Mouse (Mus musculus) spleen, adult 2 months (tissue): ENCODE results near the gene Orai1. TPM values are rescaled to one million over a fixed set of nuclear protein-coding genes. Genes with fewer than 3 reads are reported as not detected.
"Not testable (repeated sequence)": the region's sequence is repeated elsewhere in the genome, so short reads cannot be mapped to it uniquely, and the experiment has no call there.

ENCODE experiments used
- DNase-seq, 2 experiments: peaks; one replicate each; pipeline versions ENCODE4 v3.0.0 to v3.0.0-alpha.2; 2012 to 2021; ENCODE audit warnings: low spot score in 2 of 2, low read depth in 1 of 2
- H3K27ac ChIP-seq: fragments of 200-500 bp; 2 replicates; pipeline ENCODE4 v1.5.1; 2012; ENCODE audit warnings: low read length, inconsistent platforms; ENCODE audit not compliant: insufficient read depth
- H3K27me3 ChIP-seq: fragments of 200-500 bp; 2 replicates; pipeline ENCODE4 v1.6.1; 2012; ENCODE audit warnings: mild to moderate bottlenecking, moderate library complexity, low read length, inconsistent platforms; ENCODE audit not compliant: control insufficient read depth, insufficient read depth
- H3K36me3 ChIP-seq: fragments of 200-500 bp; 2 replicates; pipeline ENCODE4 v1.6.1; 2012; ENCODE audit warnings: mild to moderate bottlenecking, low read length, inconsistent platforms; ENCODE audit not compliant: control insufficient read depth, insufficient read depth
- H3K4me1 ChIP-seq: fragments of 200-500 bp; 2 replicates; pipeline ENCODE4 v1.6.1; 2011; ENCODE audit warnings: inconsistent platforms; ENCODE audit not compliant: control insufficient read depth, insufficient read depth, insufficient read length
- H3K4me3 ChIP-seq: fragments of 200-500 bp; 2 replicates; pipeline ENCODE4 v1.5.1; 2011; ENCODE audit warnings: mild to moderate bottlenecking, inconsistent platforms; ENCODE audit not compliant: insufficient read depth, insufficient read length; ENCODE audit errors: extremely low read depth
- CTCF ChIP-seq: fragments of 200-500 bp; IDR thresholded peaks from 2 replicates; pipeline ENCODE4 v1.5.1; 2011; ENCODE audit warnings: mild to moderate bottlenecking, inconsistent platforms; ENCODE audit not compliant: insufficient read depth, insufficient read length, insufficient replicate concordance; ENCODE audit errors: extremely low read depth
- POLR2A ChIP-seq: fragments of 200-500 bp; IDR thresholded peaks from 2 replicates; pipeline ENCODE4 v1.6.1; 2011; ENCODE audit warnings: low read depth, low read length, inconsistent platforms
- WGBS: fragments of 180-500 bp; shearing (Covaris S2); methylation state at CpG from one replicate; pipeline ENCODE4 v1.1.7; 2018; 5-methylcytosine and 5-hydroxymethylcytosine counted together
- polyA plus RNA-seq: library from polyadenylated mRNA; depleted of rRNA; stranded (reverse); fragments of >200 nt; gene quantifications from 2 replicates; pipeline ENCODE4 v1.2.3, GENCODE M21; 2012; rRNA removed

The Orai1 gene
- 52.3 and 83.0 TPM in 2 replicates for polyA plus RNA-seq

DNA sequence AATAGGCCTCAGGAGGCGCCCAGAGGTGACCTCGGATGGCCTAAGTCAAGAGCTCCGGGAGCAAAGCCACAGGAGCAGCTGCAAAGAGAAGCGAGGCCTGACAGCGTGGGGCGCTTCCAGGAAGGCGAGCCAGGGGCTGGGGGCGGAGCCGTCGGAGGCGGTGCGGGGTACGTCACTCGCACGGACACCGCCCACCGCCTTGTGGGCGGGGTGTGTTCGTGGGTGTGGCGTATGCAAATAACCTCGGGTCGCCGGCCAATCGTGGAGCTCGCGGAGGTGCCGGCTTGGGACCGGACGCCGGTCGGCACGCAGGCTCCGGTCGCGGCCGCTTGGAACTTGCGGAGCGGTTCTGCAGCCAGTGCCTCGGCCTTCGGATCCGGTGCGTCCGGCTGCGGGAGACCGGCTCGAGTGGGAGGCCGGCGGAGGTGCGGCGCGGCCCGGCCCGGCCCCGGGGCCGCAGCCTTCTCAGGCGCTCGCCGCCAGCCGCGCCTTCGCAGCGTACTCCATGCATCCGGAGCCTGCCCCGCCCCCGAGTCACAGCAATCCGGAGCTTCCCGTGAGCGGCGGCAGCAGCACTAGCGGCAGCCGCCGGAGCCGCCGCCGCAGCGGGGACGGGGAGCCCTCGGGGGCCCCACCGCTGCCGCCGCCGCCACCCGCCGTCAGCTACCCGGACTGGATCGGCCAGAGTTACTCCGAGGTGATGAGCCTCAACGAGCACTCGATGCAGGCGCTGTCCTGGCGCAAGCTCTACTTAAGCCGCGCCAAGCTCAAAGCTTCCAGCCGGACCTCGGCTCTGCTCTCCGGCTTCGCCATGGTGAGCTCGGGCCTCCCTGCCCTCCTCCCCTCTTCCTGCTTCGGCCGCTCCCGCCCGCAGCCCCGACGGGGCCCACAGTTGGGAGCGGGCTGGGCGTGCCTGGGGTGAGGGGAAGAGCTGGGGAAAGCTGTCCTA is at the start of gene Orai1:
Gene Orai1, plus strand, starts transcription at position 322 of the 949 bp plus-strand sequence.
- no peaks in the 10 kb centered on the region for H3K36me3 ChIP-seq
- no peaks in the 10 kb centered on the region for H3K27me3 ChIP-seq
- H3K27ac ChIP-seq = peak within 1 kb of the TSS; percentile 88
- H3K4me1 ChIP-seq = peaks cover 15% of the 10 kb centered on the region; the same call in 1 of the 2 replicates
- TF ChIP-seq POLR2A = peak; percentile 64
- no peak for TF ChIP-seq CTCF
- peak within 1 kb of the TSS; percentile 71 for H3K4me3 ChIP-seq
- DNase-seq = peak; percentile 90 to 96
- under 1% methylated on average over 98 of the region's 106 CpGs for WGBS

GRCm38 (mm10) chr5:122965427-122965826 is 49.4 kb upstream of the Orai1 start:
- no peak for DNase-seq
- no peaks in the 10 kb centered on the region for H3K36me3 ChIP-seq
- WGBS = 42% methylated on average over 11 of the region's 11 CpGs
- no peak overlapping the region for H3K4me3 ChIP-seq
- no peaks in the 10 kb centered on the region for H3K27me3 ChIP-seq
- no peak overlapping the region for H3K27ac ChIP-seq
- no peaks in the 10 kb centered on the region; the same call in 1 of the 2 replicates for H3K4me1 ChIP-seq
- no peak for TF ChIP-seq CTCF
- TF ChIP-seq POLR2A = no peak

DNA sequence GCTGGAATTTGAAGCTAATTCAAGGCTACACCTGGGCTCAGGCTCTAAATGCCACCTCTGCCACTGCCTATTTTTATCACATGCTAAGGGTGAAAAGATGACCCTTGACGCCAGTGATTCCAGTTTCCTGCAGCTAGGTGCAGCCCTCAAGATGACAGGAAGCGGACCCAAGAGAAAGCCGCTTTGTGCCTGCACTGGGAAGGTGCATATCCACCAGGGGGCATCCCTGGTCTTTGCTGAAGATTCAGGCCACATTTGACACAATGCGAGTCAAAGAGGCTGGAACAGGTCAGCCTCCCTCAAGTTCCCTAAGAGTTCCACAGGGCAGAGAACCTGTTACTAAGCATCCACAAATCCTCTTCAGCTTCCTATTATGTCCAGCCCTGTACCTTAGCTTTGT is 46.6 kb upstream of the Orai1 start:
- Histone ChIP-seq H3K4me1 (no peaks in the 10 kb centered on the region; the same call in 1 of the 2 replicates), H3K36me3 (no peaks in the 10 kb centered on the region)
- peak; percentile 62 to 84 for DNase-seq

GRCm38 (mm10) chr5:122970056-122970455 is 44.8 kb upstream of the Orai1 start:
- Histone ChIP-seq H3K4me1 (no peaks in the 10 kb centered on the region; the same call in 1 of the 2 replicates), H3K27me3 (no peaks in the 10 kb centered on the region), H3K27ac (peak overlapping the region; percentile 37; the same call in 1 of the 2 replicates), H3K36me3 (no peaks in the 10 kb centered on the region), H3K4me3 (no peak overlapping the region)
- DNase-seq = no peak
- 56% methylated on average over 5 of the region's 5 CpGs for WGBS
- TF ChIP-seq POLR2A = no peak
- no peak for TF ChIP-seq CTCF

More for the DNA sequence above, 46.6 kb upstream of the Orai1 start:
- 24% methylated on average over 4 of the region's 4 CpGs for WGBS
- H3K27ac ChIP-seq = no peak overlapping the region
- H3K4me3 ChIP-seq = no peak overlapping the region
- TF ChIP-seq CTCF = peak; percentile 83; the same call in 1 of the 2 replicates
- TF ChIP-seq POLR2A = no peak
- no peaks in the 10 kb centered on the region for H3K27me3 ChIP-seq

- no peak for DNase-seq
- 90% methylated on average over 4 of the region's 4 CpGs for WGBS
- Histone ChIP-seq H3K36me3 (no peaks in the 10 kb centered on the region), H3K27ac (no peak overlapping the region), H3K4me1 (no peaks in the 10 kb centered on the region; the same call in 1 of the 2 replicates), H3K27me3 (no peaks in the 10 kb centered on the region), H3K4me3 (no peak overlapping the region)
- TF ChIP-seq POLR2A (no peak), CTCF (no peak)
Observed at GRCm38 (mm10) chr5:122971438-122971837, 43.4 kb upstream of the Orai1 start.

DNA sequence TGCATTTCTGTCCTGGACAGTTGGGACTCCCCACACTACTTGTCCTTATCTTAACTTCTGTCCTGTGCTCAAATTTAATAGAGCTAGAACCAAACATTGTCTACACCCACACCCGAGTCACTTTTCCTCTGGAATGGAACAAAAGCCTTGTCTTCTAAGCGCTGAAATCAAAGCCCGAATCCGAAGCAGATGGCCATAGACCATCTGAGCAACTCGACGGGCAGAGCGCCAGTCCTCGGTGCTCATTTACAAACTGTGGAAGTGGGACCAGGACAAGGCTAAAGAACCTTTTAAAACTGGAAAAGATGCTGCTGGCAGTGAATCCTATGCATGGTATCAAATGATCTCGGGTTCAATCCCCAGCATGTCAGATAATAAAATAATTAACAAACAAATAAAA is 42.8 kb upstream of the Orai1 start:
- Histone ChIP-seq H3K4me3 (no peak overlapping the region), H3K27ac (no peak overlapping the region), H3K4me1 (no peaks in the 10 kb centered on the region; the same call in 1 of the 2 replicates), H3K36me3 (no peaks in the 10 kb centered on the region), H3K27me3 (no peaks in the 10 kb centered on the region)
- no peak for TF ChIP-seq CTCF
- TF ChIP-seq POLR2A = no peak
- no peak for DNase-seq
- 88% methylated on average over 9 of the region's 9 CpGs for WGBS

GRCm38 (mm10) chr5:122974701-122975100 is 40.2 kb upstream of the Orai1 start:
- not testable (repeated sequence) for H3K27me3 ChIP-seq, H3K4me1 ChIP-seq, H3K4me3 ChIP-seq, H3K27ac ChIP-seq, DNase-seq, H3K36me3 ChIP-seq
- WGBS = 88% methylated on average over 4 of the region's 4 CpGs
